Mouse (Mus musculus): ENCODE data around the gene Dclk2.

GRCm38 (mm10) chr3:86788711-86789110 lies 131.9 kb downstream of the Dclk2 start:
- no peak for TF ChIP-seq POLR2A (IDR thresholded peaks at IDR 0.05; ENCODE audit: low read depth, low read length)
- peak; percentile 44 for TF ChIP-seq CTCF (conservative IDR thresholded peaks at IDR 0.05; ENCODE audit: insufficient read depth, insufficient read length, low read depth, low read length)

Measured in kidney, adult 2 months (tissue).